Mouse (Mus musculus) large intestine, adult 2 months (tissue): ENCODE measurements around the gene Casq1. TPM values are rescaled to one million over a fixed set of nuclear protein-coding genes. Genes with fewer than 3 reads are reported as not detected.
"Not testable (repeated sequence)": the region's sequence is repeated elsewhere in the genome, so short reads cannot be mapped to it uniquely, and the experiment has no call there.

Source experiments
- DNase-seq: peaks from one replicate; pipeline ENCODE4 v3.0.0-alpha.2; 2012; ENCODE audit warnings: low read depth, low spot score
- WGBS: fragments of 180-500 bp; shearing (Covaris S2); methylation state at CpG from one replicate; pipeline ENCODE4 v1.1.7; 2018; 5-methylcytosine and 5-hydroxymethylcytosine counted together
- polyA plus RNA-seq: library from polyadenylated mRNA; depleted of rRNA; stranded (reverse); fragments of >200 nt; gene quantifications from 2 replicates; pipeline ENCODE4 v1.2.3, GENCODE M21; 2012; rRNA removed

Gene Casq1
- polyA plus RNA-seq = 1.2 TPM in 2 replicates

DNA sequence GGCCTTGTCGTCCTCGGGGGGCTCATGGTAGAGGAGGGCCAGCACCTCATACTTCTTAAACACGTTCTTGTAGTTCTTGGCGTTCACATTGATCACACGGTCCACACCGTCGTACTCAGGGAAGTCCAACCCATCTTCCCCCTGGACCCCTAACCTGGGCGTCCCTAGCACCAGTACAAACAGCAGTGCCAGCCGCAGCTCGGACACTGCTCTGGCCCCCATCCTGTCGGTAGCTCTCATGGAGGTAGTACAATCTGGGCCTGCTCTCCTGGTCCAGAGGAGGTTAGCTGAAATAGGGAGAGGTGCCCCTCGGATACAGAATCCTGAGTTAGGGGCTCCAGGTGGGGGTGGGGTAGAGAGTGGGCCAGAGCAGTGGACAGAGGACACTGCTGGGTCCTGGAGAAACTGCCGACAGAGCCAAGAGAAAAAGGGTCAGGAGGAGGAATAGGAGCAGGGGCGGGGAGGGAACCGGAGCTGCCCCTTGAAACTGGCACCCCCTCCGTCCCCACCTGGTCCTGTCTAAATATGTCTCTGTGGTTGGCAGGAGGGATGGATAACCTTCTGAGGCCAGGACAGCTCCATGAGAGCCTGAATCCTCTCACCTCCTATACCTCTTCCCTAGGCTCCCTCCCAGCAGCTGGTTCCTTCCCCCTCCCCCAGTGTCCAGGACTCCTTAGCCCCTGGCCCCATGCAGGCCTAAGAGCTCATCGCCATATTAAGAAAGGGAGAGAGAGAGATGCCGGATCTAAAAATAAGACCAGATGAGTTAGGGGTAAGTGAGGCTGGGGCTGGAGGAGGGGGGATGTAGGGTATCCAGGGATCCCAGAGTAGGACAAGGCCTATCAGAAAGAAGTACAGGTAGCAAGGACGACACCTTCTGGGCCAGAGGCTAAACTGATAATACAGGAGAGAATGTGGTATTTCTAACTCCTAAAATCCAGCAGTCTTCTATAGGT, at the start of gene Casq1:
Gene Casq1 (minus strand): TSS at position 418 of the 956 bp plus-strand sequence.
- no peak for DNase-seq
- 86% methylated on average over 19 of the region's 19 CpGs for WGBS

DNA sequence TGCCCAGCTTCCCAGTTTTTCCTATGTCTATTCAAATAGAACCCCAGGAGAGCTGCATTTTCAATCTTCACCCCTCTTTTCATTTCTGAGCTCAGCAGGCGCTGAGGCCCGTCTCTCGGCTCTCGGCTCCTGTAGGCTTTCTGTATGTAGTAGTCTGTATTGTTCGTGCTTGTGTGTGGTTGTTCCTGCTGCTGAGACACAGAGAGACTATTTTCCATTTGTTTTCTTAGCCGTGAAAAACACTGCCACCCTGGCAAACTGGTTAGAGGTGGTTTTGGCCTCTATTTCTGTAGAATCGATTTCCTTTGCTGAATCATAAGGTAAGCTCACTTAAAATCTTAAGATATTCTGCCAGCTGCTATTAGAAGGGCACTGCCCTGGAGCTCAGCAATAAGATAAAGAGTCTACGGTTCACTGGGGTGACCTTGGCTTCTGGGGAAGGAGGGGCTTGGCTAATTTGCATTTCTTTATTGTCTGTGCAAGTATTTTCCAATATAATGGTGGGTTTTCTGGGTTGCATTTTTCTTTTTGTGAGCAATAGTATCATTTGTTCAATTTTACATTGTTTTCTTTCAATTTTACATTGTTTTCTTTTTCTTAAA, 41.9 kb upstream of the Casq1 start, which contains the start of gene Igsf8:
Gene Igsf8 (plus strand): TSS at position 165 of the 602 bp plus-strand sequence.
- WGBS = 76% methylated on average over 8 of the region's 8 CpGs
- DNase-seq = no peak

DNA sequence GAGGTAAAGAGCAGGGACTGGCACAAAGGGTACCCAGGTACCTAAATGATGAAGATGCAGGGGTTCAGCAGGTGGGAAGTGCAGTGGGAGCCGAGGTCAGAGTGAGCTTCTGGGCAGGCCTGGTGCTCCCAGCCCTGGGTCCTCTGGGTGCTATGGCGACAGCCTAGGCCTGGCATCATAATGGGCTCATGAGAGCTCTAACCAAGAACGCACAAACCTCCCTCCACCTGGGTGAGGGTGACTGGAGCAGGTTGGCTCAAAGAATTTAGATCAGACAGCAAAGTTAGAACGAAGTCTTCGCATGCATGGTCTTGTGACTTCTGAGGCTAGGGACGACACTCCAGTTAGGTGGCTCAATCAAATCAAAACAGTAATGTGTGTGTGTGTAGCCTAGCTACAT, 38.6 kb upstream of the Casq1 start, which contains the start of gene Atp1a4:
Gene Atp1a4 (minus strand): TSS at position 101 of the 400 bp plus-strand sequence.
- no peak for DNase-seq
- WGBS = 89% methylated on average over 6 of the region's 6 CpGs

DNA sequence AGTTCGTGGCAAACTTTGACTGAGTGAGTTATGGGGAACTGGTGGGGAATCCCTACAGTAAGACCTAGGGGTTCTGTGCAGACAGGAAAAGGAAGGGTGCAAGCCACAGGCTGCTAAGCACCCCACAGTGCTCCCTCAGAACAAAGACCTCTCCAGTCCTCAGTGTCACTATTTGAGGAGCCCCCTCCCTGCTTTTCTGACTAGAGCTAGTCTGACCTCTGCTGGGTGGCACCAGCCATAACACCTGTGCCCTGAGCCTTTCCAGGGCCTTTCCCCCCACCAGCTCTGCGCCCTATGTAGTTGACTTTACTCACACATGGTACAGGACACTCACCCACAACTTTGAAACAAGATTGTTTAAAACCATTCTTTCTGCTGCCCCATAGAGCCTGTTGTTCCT, 28.0 kb upstream of the Casq1 start:
- no peak for DNase-seq
- WGBS = 48% methylated on average over 2 of the region's 2 CpGs

DNA sequence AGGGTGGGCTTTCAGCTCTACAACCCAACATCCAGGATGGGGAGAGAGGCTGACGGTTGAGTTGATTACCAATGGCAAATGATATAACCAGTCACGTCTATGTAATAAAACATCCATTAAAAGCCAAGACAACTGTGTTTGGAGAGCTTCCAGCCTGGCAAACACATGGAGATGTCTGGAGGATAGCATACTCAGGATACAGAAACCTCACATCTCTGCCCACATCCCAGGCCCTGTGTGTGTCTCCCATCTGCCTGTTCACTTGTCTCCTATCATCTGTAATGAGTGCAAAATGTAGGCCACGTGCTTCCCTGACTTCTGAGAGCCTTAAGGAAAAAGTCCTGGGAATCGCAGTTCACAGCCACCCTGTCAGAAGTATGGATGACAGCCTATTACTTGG, 27.5 kb upstream of the Casq1 start:
- no peak for DNase-seq
- WGBS = 46% methylated on average over 4 of the region's 4 CpGs

DNA sequence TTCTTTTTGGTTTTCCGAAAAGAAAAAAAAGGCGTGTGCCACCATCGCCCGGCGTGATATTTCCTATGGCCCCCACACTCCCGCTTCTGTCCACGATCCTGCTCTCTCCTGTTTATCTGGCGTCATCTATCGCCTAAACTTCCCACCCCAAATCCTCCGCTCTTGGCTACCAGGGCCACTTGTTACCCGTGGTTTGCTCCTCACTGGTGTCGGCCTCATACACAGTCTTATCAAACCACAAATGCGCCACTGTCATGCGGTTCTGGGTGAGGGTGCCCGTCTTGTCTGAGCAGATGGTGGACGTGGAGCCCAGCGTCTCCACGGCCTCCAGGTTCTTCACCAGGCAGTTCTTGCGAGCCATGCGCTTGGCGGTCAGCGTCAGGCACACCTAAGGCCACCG, 25.0 kb upstream of the Casq1 start:
- WGBS = 45% methylated on average over 23 of the region's 23 CpGs
- DNase-seq = not testable (repeated sequence)

DNA sequence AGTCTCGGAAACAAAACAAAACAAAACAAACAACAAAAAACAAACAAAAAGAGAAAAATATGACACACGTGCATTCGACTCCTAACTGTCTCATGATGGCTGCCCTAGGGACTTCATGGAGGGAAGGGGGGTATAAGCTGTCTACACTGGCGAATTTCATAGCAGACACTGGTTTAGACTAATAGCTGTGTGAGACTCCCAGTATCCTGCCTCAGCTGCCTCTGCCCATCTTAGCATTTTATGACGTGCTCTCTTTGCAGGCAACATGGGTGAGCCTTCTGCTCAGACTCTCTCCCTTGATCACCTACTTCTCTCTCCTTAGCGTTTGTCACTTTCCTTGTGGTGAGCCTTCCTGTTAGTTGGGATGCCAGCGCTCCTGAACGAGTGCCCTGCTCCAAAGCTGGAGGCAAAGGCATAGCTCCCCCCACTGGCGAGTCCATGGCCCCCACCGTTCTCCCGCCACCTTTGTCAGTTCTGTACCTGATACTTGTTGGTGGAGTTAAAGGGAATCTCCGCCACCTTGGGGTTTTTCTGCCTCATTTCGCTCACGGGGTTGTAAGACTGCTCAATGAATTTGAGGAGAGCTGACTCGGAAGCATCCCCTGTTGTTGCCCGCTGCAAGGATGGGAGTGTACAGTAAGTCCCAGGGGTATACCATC, 24.0 kb upstream of the Casq1 start:
- 31% methylated on average over 16 of the region's 16 CpGs for WGBS
- no peak for DNase-seq

DNA sequence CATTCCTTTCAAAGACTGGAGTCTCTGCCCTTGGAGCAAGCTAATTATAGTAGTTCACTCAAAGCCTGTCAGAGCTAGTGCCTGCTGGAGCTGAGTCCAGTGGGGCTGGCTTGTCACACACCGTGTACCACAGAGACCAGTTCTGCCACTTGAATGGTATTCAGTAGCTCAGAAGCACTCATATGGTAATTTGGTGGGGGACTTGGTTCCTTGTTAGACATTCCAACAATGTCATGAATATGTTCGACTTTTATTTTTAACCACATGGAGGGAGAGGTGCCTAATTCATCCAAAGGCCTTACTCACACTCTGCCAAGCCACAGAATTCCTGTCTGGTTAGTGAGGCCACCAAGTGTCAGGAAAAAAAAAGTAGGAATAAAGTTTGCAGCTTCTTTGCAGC, 22.7 kb upstream of the Casq1 start:
- no peak for DNase-seq
- WGBS = 39% methylated on average over 2 of the region's 2 CpGs

DNA sequence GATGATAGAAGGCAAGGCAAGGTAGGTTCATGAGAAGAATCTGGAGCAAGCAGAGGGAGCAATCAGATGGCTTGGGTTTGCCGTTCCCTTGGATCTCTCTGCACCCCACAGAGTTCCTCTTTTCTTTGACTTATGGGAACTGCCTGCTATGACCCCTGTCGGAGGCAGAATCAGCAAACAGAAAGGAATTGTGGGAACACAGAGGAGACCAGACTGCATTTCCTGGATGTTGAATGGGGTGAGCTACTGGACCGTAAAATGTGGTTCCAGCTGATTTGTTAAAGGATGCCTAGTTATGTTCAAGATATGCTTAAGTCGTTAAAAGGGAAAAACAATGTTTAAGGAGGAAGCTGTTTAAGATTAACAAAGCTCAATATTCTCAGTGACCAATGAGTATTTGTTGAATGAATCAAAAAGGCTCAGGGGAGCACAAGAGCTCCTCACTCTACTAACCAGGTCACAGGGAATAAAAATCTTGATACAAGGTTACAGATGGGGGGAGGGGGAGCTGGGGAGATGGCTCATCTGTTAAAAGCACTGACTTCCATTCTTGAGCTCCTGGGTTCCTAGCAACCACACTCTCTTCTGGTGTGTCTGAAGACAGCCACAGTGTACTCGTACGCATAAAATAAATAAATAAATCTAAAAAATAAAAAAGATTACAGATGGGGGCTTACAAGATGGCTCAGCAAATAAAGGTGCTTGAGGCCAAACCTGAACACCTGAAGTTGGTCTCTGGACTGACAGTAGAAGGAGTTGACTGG, 21.5 kb upstream of the Casq1 start:
- no peak for DNase-seq
- WGBS = 52% methylated on average over 6 of the region's 6 CpGs

DNA sequence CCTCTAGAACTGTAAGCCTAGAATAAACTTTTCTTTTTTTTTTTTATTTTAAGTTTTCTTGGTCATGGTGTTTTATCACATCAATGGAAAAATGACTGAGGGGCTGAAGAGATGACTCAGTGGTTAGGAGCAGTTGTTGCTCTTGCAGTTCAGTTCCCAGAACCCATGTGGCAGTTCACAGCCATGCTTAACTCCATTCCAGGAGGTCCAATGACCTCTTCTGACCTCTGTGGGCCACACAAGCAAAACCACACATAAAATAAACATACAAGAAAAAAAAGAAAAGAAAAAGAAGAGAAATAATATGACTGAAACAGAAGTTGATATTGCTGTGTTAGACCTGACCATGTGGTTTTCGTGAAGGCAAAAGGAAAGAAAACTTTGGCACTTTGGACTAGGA, 9.5 kb upstream of the Casq1 start:
- no peak for DNase-seq
- 82% methylated on average over 1 of the region's 1 CpGs for WGBS

DNA sequence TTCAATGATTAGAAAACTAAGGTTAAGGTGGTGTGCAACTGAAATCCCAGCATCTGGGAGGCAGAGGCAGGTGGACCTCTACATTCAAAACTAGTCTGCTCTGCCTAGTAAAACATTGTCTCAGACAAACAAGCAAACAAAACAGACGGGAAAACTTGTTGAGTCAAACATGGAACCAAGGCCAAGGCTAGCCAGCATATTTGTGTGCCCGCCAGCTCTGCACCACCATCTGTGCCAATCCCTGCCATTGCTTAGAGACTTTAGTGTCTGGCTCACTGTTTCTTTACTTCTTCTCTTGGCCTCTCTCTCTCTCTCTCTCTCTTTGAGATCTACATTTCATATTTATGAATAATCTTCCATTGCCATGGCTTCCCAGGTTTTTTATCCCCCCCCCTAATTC, 8.5 kb upstream of the Casq1 start:
- DNase-seq = no peak
- whole genome bisulfite sequencing = 61% methylated on average over 2 of the region's 2 CpGs

DNA sequence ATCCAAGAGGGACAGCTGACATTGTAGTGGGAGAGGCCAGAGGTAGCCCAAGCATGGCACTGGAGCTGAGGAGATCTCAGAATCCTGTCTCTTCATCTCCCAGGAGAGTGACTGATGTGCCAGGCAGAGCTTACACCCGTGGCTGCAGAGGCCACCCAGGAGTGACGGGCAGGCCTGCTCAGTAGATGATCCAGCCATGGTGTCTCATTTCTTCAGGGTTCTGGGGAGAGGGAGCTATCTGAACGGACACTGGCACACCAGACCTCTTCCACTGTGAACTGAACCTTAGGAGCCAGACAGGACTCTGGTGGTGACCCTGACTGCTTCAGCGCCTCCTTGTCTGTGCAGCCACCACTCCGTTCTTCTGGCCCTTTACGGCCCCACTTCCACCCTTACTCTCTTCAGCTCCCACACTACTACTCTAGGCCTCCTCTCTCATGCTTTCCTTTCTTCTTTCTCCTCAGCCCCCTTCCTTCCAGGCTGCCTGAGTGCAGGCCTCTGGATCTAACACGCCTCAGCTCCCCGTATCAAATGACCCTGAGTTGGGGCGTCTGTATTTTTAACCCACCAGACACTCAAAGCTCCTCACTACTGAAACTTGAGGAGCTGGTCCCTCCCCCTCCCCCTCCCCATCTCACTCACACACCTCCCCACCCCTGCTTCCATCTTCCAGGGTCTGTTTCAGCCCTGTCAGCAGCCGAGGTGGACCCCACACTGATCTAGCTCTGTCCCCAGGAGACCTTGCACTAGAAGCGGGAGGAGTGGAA, 1.8 kb upstream of the Casq1 start:
- DNase-seq = no peak
- 79% methylated on average over 11 of the region's 11 CpGs for WGBS

DNA sequence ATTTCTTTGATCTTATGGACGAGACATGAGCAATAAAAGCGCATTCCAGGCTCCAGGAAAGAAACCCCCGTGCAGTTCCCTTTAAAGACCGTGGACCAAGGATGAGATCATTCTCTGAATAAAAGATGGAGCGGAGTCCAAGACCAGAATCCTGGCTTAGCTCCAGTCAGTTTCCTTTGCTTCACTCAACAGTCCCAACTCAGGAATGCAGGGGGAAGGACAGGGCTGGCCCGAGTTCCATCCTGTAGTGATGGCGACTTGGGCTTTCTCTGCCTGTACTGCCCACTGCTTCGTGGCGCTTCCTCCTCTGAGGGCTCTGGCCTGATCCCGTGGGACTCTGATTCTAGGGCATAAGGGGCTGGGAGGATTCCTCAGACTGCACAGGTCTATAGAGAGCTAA, 746 bp upstream of the Casq1 start:
- 33% methylated on average over 10 of the region's 10 CpGs for WGBS

DNA sequence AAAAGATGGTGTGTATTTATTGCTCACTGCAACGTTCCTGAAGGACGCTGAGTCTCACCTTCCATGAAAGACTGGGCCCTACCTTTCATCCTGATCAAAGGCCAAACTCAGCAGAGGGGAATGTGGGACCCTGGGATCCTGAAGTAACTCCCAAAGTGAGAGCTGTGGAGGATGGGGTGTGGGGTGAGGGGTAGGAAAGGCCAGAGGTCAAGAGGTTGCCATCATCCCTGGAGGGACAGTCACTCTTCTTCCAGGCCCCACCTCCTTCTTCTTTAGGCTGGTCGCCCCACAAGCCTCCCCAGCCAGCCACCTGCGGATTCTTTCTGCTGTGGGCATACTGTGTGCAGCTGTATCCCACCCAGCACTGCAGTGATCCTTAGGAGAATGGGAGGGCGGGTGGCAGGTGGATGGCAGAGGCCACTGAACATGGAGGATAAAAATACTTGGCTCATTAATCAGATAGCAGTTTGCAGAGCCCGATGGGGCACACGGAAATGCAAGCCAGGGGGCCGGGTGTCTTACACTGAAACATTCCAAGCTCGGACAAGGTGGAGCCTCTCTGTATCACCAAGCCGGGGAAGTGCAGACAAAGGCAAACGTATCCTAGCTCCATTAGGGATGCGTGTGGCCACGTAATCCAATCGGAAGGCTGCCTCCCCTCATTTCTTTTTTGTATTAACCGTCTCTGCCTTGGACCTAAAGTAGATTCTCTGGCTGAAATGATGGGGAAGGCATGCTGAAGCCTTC, 1.3 kb downstream of the Casq1 start:
- no peak for DNase-seq
- 78% methylated on average over 15 of the region's 15 CpGs for WGBS

More for the DNA sequence above, 746 bp upstream of the Casq1 start:
- no peak for DNase-seq

DNA sequence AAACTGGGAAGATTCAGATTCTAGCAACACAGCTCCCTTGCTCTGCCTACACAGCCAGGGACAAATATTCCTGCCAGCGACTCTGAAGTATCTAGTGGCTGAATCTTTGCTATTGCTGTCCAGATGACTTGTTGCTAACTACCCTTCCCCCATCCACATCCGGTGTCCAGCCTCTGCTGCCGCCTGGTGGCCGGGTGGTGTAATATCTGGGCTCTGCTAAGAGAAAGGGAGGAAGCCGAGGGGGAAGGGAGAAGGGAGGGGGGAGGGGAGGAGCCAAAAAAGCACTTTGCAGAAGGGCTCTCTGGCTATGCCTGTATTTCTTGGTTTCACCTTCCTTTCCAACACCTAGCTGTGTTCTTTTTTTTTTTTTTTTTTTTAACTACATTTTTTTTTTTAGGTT, 2.5 kb downstream of the Casq1 start:
- WGBS = 0% methylated on average over 5 of the region's 5 CpGs

DNA sequence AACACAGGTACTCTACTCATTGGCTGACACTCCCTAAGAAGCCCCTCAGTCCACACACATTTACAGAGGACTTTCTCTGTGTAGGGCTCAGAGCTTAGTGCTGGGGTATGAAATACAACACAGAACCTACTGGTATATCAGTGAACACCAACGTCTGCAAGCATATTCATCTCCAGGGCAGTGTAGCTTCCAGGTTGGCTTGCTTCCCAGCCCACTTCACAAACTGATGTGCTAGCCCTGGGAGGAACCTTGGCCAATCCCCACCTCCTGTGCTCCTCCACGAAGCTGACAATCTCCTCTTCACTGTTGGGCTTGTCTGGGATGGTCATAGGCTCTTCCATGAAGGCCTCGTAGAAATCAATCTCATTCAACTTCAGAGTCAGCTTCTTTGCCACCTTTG, 4.9 kb downstream of the Casq1 start:
- 20% methylated on average over 3 of the region's 3 CpGs for WGBS
- DNase-seq = no peak

More for the DNA sequence above, 2.5 kb downstream of the Casq1 start:
- DNase-seq = peak; percentile 71

DNA sequence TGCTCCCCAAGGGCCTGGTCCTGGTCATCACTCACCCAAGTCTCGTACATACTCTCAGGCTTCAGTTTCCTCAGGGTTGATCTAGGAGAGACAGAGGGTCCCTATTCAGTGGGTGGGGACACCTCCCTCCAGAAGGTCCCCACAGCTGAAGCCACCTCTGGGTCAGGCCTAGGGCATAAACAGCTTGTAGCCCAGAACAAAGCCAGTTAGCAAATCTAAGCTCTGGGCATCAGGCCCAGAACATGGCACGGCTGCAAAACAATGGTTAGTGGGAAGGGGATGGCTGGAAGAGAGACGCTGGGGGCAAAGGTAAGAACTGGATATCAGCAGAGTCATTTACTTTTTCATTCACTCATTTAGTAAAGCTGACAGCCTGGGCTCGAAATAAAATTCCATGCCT, 5.9 kb downstream of the Casq1 start:
- 71% methylated on average over 4 of the region's 4 CpGs for WGBS
- DNase-seq = no peak

DNA sequence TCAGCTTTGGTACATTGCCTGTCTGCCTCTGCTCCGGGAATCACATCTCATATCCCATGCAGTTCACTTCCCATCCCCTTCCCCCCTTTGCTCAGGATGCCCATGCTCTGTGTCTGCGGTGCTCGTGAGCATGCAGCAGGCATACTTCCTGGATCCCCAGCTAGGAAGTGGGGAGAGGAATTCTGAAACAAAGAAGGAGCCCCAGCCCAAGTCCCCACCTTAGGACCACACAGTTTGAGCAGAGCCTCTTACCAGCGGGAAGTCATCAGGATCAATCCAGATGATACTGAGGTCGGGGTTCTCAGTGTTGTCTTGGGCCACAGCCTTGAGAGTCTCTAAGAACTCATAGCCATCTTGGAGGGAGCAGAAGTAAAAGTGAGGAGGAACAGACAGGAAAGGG, 6.9 kb downstream of the Casq1 start:
- 62% methylated on average over 5 of the region's 5 CpGs for WGBS
- no peak for DNase-seq
